Mouse (Mus musculus): Measurements from ENCODE around the gene Jup.

DNA sequence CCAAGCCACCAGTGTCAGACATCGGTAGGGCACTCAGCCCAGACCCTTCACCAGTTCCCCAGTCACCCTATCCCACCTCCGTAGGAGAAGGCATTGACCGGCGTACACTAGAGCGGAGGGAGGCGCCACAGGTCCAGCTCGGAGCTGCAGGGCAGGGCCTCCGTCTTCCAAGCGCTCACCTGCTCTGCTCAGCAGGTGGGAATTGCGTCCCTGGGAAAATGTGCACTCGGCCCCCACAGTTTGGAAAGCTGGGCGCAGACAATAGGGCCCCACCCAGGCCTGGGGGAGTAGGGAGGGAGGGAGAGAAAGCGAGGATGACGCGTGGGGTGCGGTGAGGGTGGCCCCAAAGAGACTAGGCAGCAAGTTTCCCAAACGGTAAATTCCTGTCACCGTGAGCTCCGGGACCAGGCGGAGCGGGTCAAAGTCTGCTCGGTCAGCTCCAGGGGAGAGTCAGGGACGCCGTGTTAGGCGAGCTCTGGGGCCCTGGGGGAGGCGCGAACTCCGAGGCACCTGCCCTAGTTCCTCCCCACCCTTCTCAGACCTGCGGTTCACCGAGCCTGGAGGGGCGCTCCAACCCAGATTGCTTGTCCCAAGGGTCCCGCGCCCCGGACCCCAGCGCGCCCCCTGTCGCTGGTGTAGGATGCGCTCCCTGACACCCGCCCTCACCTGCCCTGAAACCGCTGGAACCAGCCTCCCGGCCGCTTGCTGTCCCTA, 520 bp downstream of the Jup start:
- TF ChIP-seq GATA1 (IDR thresholded peaks at IDR 0.05; ENCODE audit: borderline replicate concordance, low read length) (no peak), FLI1 (IDR thresholded peaks at IDR 0.05; ENCODE audit: low read length) (no peak)
